Mouse (Mus musculus) ovary, postnatal 10 days (tissue): ENCODE data around the gene Zdbf2.
"Not testable (repeated sequence)": the region's sequence is repeated elsewhere in the genome, so short reads cannot be mapped to it uniquely, and the experiment has no call there.

Source experiments
- DNase-seq: peaks from one replicate; pipeline ENCODE4 v3.0.0; 2022; ENCODE audit warnings: low spot score

The Zdbf2 gene

GRCm38 (mm10) chr1:63265461-63265860, 7.6 kb upstream of the Zdbf2 start:
- DNase-seq = no peak

- no peak for DNase-seq
Observed at GRCm38 (mm10) chr1:63266121-63266520, 6.9 kb upstream of the Zdbf2 start.

GRCm38 (mm10) chr1:63266716-63267115, 6.3 kb upstream of the Zdbf2 start:
- no peak for DNase-seq

GRCm38 (mm10) chr1:63272125-63272675, 865 bp upstream of the Zdbf2 start:
- no peak for DNase-seq

GRCm38 (mm10) chr1:63273339-63273951, 380 bp downstream of the Zdbf2 start:
- no peak for DNase-seq

- no peak for DNase-seq
Observed at GRCm38 (mm10) chr1:63274046-63274730, 1.1 kb downstream of the Zdbf2 start.

- DNase-seq = no peak
Observed at GRCm38 (mm10) chr1:63278106-63278505, 5.0 kb downstream of the Zdbf2 start.

- no peak for DNase-seq
Observed at GRCm38 (mm10) chr1:63293965-63294364, 20.9 kb downstream of the Zdbf2 start.

GRCm38 (mm10) chr1:63309661-63310060, 36.6 kb downstream of the Zdbf2 start:
- DNase-seq = no peak

GRCm38 (mm10) chr1:63323565-63324132, 50.6 kb downstream of the Zdbf2 start:
- DNase-seq = not testable (repeated sequence)
